Mouse (Mus musculus) left cerebral cortex, adult 11 months (tissue): ENCODE data around the gene Jade2.
A peak's percentile ranks its signal among the peaks of the same experiment; 100 is the strongest.

Experiments used
- DNase-seq: peaks from one replicate; pipeline ENCODE4 v3.0.0; 2022; ENCODE audit warnings: low spot score

Gene Jade2

DNA sequence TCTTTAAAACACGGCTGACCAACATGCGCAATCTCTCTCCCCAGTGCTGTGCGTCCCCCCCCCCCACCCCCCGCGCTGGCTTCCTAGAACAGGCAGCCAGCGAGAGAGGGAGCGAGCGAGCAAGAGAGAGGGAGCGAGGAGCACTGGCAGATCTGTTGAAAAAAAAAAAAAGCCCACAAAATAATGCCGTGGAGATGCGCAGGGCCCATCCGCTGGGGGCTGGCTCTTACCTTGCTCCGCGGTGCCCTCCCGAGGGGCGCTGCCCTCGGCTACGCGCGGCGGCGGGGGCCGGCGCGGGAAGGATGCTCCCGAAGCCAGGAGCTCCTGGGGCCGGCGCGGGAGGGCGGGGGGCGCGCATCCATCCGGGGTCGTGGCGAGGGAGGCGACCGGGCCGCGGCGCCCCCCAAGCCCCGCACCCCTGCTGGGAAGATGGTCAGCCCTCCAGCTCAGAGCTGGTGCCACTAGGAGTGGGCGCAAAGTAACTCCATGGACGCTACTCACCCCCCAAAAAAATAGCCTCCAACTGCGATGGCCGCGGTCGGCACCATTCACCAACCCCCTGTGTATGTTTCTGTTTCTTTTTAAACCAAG lies at the start of gene Jade2:
Gene Jade2, minus strand, starts transcription at position 573 of the 591 bp plus-strand sequence.
- peak; percentile 47 for DNase-seq

DNA sequence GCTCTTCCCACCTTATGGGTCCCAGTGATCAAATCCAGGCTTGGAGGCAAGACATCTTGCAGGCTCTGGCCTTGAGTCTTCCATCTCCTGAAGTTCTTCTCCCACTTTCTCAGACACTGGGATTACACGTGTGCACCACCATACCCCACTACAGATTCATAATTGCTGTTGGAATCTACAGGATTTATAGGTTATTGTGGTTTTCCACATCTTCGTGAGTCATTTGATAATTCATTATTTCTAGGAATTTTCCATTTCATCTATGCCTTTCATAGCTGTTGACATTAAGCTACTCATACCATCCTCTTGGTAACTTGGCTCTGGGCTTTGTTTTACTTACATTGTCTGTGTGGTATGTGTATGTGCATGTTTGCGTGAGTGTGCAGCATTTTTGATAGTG lies 46.8 kb upstream of the Jade2 start:
- no peak for DNase-seq

- DNase-seq = no peak
Observed at GRCm38 (mm10) chr11:51899691-51900090, 42.2 kb upstream of the Jade2 start.

DNA sequence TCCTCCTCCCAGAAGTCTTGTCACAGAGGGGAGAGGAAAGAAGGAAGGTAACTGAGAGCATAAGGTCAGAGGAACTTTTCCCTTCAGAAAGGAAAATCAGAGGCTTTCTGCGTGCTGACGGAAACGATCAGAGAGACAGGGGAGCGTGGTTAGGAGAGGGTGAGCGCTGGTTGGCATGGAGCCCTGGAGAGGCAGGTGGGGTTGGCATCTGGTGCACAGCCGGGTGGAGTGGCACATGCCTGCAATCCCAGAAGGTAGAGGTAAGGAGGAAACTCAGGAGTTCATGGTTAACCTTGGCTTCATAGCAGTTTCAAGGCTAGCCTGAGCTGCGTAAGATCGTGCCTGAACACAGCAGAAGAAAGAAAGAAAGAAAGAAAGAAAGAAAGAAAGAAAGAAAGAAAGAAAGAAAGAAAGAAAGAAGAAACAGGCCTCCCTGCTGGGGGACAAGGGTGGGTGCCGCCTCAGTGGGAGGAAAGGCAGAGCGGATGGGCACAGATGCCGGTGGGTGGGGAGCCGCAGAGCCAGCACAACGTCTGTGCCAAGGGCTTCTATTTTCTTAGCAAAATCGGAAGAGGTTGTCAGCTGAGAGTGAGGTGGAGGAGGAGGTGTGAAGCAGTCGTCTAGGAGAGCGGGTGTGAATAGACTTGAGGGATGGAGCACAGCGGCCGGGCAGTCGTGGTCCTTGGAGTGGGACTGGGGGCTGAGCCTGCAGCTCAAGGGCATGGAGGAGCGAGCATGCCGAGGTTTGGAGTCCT lies 41.0 kb upstream of the Jade2 start:
- peak; percentile 65 for DNase-seq

- DNase-seq = no peak
Observed at GRCm38 (mm10) chr11:51897311-51897710, 39.9 kb upstream of the Jade2 start.

- no peak for DNase-seq
Observed at GRCm38 (mm10) chr11:51896012-51896411, 38.6 kb upstream of the Jade2 start.

- DNase-seq = no peak
Observed at GRCm38 (mm10) chr11:51885681-51886080, 28.2 kb upstream of the Jade2 start.

DNA sequence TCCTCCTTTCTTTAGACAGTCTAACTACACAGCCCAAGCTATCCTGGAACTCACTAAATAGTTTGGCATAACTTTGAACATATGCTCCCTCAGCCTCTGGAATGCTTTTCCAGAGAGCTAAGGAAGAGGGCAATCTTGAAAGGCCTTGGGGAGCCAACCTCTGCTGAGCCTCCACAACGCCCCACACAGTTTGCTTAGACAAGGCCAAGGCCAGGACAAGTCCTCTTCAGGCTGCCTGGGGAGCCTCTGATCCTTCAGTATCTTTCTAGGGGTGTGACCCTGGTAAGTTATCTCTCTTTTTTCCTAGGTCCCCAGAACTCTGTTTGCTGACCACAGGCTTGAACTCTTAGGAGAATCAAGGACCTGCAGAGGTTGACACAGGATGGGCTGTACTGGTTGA lies 26.6 kb upstream of the Jade2 start:
- no peak for DNase-seq

- no peak for DNase-seq
Observed at GRCm38 (mm10) chr11:51883670-51884069, 26.2 kb upstream of the Jade2 start.

DNA sequence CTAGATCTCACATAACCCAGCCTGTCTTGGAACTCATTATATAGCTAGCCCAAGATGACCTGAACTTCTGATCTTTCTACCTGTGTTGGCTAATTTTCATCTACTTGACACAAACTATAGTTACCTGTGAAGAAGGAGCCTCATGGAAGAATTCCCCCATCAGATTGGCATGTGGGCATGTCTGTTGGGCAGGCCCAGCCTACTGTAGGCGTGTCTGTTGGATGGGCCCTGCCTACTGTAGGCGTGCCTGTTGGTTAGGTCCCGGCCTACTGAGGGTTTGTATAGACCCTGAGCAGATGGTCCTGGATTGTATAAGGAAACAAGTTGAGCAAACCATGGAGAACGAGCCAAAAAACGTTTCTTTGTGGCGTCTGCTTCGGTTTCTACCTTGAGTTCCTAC lies 24.3 kb upstream of the Jade2 start:
- DNase-seq = no peak

GRCm38 (mm10) chr11:51881041-51881730 lies 23.7 kb upstream of the Jade2 start:
- DNase-seq = no peak

- DNase-seq = no peak
Observed at GRCm38 (mm10) chr11:51876943-51877344, 19.5 kb upstream of the Jade2 start.

DNA sequence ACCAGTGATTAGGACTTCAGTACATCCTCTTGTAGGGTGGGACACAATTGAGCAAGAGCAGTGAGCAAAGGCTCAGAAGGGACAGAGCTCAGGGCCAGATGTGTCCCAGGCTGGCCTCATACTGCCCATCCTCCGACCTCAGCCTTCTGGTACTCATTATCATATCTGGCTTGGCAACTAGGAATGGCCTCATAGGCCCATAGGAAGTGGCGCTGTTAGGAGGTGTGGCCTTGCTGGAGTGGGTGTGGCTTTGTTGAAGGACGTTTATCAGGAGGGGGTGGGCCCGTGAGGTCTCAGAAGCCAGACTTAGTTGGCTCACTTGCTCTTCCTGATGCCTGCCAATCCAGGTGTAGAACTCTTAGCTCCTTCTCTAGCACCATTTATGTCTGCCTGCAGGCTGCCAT lies 18.3 kb upstream of the Jade2 start:
- no peak for DNase-seq

- DNase-seq = no peak
Observed at GRCm38 (mm10) chr11:51875086-51875485, 17.6 kb upstream of the Jade2 start.

DNA sequence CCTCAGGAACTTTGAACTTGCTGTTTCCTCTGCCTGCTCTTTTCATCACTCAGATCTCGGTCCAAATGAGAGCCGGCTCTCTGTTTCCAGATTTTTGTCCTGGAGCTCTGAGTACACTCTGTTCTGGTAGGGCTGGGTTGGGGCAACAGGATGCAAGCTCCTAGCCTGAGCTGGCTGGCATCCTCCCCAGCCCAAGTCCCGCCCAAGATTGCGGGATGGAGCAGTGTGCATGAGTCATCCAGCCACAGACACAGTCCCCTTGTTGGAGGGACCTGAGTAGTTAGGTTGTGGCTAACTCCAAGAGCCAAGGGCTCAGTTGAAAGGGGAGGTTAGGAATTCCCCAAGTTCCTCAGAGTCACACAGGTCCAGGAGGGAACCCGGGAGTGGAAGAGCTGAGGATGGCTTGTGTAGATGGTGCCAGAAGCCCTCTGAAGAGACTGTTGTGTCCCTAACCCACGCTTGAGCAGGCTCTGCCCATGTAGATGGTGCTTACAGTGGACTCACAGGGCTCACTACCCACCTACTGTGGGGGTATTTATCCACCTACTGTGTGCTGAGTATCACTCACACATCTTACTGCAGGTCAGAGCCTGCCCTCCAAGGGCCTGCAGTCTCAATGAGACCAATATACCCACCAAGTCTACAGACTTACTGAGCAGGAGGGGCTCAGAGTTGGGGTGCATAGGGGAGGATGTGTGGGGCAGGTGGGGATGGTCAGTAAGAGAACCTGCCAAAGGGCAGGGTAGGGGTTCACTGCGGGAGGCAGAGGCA lies 17.0 kb upstream of the Jade2 start:
- no peak for DNase-seq

- DNase-seq = no peak
Observed at GRCm38 (mm10) chr11:51873141-51873540, 15.7 kb upstream of the Jade2 start.

DNA sequence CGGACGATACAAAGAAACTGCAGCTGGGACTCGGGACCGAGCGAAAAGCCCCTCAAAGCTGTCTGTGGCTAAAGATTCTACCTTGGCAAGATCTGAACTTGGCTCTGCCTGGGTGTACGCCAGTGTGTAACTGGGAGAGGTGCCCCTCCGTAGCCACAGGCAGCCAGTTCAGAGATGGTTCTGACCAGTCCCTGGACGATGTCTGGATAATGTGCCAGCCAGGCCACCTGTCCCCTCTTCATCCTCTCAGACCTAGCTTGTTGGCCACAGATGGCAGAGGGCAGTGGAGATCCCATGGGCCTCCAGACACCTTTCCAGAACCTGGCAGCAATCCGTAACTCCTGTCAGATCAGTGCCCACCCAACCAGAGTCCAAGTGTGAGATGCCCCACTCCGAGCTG lies 9.8 kb upstream of the Jade2 start:
- no peak for DNase-seq

- no peak for DNase-seq
Observed at GRCm38 (mm10) chr11:51866020-51866419, 8.6 kb upstream of the Jade2 start.

DNA sequence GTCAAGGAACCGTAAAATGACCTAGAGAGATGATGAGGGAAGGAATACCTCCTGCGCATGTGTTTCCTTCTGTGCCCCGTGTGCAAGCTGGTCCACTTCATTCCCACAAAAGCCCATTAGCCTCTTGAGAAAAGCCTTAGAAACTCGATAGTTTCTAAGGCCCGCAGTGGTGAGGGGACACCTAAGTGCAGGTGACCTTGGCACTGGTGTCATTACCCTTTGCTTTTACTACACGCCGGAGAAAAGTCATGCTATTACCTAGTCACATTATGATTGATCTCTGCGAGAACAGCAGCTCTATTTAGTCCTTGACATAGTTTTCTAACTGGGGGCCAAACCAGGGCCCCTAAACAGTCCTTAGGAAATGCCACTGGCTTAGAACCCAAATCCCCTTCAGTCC lies 3.2 kb upstream of the Jade2 start:
- DNase-seq = no peak

DNA sequence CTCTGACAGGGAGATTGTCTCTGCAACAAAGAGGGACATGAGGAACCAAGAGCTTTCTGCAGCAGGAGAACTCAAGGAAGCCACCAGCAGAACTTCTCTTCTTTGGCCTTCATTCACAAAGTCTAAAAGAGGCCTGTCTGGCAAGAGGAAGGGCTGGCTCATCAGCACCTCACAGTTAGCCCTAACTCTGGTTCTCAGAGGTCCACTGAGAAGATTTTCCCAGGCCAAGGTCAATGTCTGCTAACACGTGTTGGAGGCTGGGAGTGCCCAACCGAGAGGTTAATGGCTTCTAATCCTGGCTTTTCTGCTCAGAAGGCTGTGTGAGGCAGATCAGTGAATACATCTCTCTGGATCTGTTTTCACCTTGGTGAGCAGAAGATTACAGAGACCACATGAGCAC lies 2.1 kb upstream of the Jade2 start:
- no peak for DNase-seq

GRCm38 (mm10) chr11:51858528-51859051 lies 1.1 kb upstream of the Jade2 start:
- peak; percentile 66 for DNase-seq

DNA sequence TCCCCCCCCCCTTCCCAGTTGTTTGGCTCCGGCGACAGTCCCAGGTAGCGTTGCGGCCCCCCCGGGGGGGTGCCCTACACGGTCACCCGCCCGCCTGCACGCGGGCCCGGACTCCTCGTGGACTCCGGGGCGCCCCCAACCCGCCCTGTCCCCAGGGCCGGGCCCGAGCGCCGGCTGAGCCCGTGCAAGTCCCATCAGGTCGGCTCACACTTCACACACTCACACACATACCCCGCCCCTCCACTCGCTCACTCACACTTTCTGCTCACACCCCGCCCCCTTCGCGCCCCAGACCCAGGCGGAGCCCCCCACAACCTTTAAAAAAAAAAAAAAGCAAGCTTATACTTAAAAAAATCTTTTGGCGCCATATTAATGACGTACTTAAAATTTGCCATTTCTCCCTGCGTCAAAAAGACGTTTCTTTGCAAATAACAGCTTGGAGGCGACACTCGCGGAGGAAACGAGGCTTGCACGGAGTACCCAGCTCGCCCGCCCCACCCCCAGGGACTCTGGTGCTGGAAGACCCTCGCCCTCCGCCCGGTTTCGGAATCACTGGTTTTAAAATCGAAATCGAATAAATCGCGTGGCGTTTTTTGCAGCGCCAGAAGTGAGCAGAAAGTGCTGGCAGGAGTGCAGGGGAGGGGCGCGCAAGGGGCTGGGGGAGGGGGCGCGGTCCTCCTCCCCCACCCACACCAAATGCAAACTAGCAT lies 520 bp upstream of the Jade2 start:
- peak; percentile 71 for DNase-seq
